Mouse (Mus musculus) kidney, adult 2 months (tissue): Measurements from ENCODE around the gene Lgals7.

Experiments used
- CTCF ChIP-seq: fragments of 200-500 bp; conservative IDR thresholded peaks from 2 replicates; pipeline ENCODE4 v1.5.1; 2011; ENCODE audit warnings: low read depth, mild to moderate bottlenecking, control low read depth, low read length, moderate library complexity, mixed read lengths; ENCODE audit not compliant: insufficient read depth, insufficient read length
- POLR2A ChIP-seq: fragments of 200-500 bp; IDR thresholded peaks from one replicate; pipeline ENCODE4 v1.6.1; 2011; ENCODE audit warnings: low read depth, low read length, control low read depth

DNA sequence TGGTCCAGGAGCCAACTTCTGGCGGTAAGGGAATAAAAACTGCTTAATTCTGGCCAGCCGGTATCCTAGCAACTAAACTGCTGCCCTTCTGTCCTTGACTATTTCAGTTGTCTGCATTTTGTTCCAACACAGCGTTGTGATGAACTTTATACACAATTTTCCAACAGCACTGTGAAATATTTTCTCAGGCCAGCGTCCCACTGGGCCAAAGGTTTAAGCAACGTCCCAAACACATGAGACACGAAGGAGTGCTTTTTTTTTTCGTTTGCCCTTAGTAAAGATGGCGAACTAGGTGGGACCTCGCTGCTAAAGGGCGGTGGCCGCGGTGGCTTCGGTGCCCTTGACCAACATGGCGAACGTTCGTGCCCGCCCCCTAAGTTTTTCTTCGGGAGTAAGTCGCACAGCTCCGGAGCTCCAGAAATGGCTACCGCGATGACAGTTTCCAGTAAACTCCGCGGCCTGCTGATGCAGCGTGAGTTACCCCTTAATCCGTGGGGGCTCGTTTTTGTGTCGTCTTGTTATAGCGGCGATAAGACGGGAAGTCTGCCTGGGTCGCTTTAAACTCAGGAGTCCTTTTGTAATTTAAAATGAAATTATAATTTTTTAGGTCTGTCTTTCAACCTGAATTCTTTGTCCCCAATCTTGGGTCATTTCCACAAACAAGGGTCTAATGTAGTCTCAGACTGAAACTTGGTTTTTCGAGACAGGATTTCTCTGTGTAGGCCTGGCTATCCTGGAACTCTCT lies 38.5 kb upstream of the Lgals7 start, which contains the start of gene Ech1:
- peak; percentile 75 for TF ChIP-seq POLR2A
- TF ChIP-seq CTCF, result no peak
